Comparison of ENCODE assay signal across 10 mouse cellular contexts in genomic region chr4:139338145-139338544, GRCm38 (mm10).
"Had no signal": no experiment of that assay in that cellular context is flagged by ENCODE, and none has a peak within 500 bp of the region (broad histone marks: within the 10 kb centered on the region; RNA-seq: fewer than 3 reads in every experiment).

No protein-coding gene starts in this region.

- DNase-seq: kidney, adult 8-10 months; kidney, postnatal 25 days; lung, adult 18-20 months; right cerebral cortex, postnatal 14 days; thymus, postnatal 4 days had no signal

- H3K9ac ChIP-seq: midbrain, embryonic 12.5 days; stomach, embryonic 15.5 days had no signal

- H3K4me3 ChIP-seq: left cerebral cortex, adult 2 months; limb, embryonic 10.5 days; midbrain, embryonic 12.5 days; stomach, embryonic 15.5 days had no signal

- H3K27ac ChIP-seq: left cerebral cortex, adult 2 months; limb, embryonic 10.5 days; midbrain, embryonic 12.5 days; stomach, embryonic 15.5 days had no signal

- H3K9me3 ChIP-seq: limb, embryonic 10.5 days; midbrain, embryonic 12.5 days; stomach, embryonic 15.5 days had no signal

- H3K36me3 ChIP-seq: limb, embryonic 10.5 days; midbrain, embryonic 12.5 days; stomach, embryonic 15.5 days had no signal

- H3K27me3 ChIP-seq: stomach, embryonic 15.5 days had no signal

- ATAC-seq: midbrain, embryonic 16.5 days had no signal

- H3K4me2 ChIP-seq: midbrain, embryonic 12.5 days; stomach, embryonic 15.5 days had no signal
